Mouse (Mus musculus): ENCODE data around the gene Krt8.

DNA sequence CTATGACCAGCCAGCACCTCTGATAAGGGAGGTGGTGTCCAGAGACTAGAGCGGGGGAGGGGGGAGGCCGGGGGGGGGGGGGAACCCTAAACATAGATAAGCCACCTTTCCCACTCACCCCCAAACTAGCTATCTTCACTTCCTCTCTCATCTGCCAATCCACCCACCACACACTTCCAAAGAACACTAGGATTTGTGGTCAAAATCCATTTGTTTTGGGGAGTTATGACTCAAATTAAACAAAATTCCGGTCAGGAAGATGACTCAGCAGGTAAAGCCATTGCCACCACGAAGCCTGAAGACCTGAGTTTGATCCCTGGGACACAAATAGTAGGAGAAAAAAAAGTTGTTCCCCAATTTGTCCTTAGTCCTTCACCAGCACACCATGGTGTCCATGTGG is 10.6 kb upstream of the Krt8 start:
- TF ChIP-seq GATA1 (IDR thresholded peaks at IDR 0.05; ENCODE audit: low read length) (no peak), TAL1 (IDR thresholded peaks at IDR 0.05; ENCODE audit: low read length) (no peak)
